Mouse (Mus musculus) heart, embryonic 14.5 days (tissue): ENCODE measurements around the gene Wdr74. TPM values are rescaled to one million over a fixed set of nuclear protein-coding genes. Genes with fewer than 3 reads are reported as not detected.

ENCODE experiments used
- ATAC-seq: fragments of 200-750 bp; cut with Nextera tagmentation; 2 replicates; pipeline ENCODE4 v1.8.0; 2017; ENCODE audit warnings: low read depth, moderate TSS enrichment; ENCODE audit not compliant: insufficient number of reproducible peaks, insufficient read depth, low FRiP score
- H3K27ac ChIP-seq, 2 experiments: fragments of 200-500 bp in 1 of 2; fragments of 300-500 bp in 1 of 2; sonication (generic) in 1 of 2; replicated peaks in 1 of 2; 2 replicates each; pipeline ENCODE4 v1.5.1; 2012 to 2014; ENCODE audit warnings: low read depth in 2 of 2, low read length in 2 of 2, control low read depth in 1 of 2, mild to moderate bottlenecking in 1 of 2, mixed read lengths in 1 of 2; ENCODE audit not compliant: control insufficient read depth in 1 of 2, insufficient read depth in 1 of 2
- H3K27me3 ChIP-seq: fragments of 300-500 bp; sonication (generic); 2 replicates; pipeline ENCODE4 v1.6.1; 2014; ENCODE audit warnings: mild to moderate bottlenecking, low read length, control low read depth; ENCODE audit not compliant: control insufficient read depth, insufficient read depth
- H3K36me3 ChIP-seq: fragments of 300-500 bp; sonication (generic); 2 replicates; pipeline ENCODE4 v1.6.1; 2014; ENCODE audit warnings: mild to moderate bottlenecking, control low read depth, low read length, mixed read lengths; ENCODE audit not compliant: control insufficient read depth, insufficient read depth
- H3K4me1 ChIP-seq, 2 experiments: fragments of 200-500 bp in 1 of 2; fragments of 300-500 bp in 1 of 2; sonication (generic) in 1 of 2; 2 replicates each; pipeline ENCODE4 v1.6.1; 2012 to 2014; ENCODE audit warnings: low read length in 2 of 2, control low read depth in 1 of 2, mixed read lengths in 1 of 2; ENCODE audit not compliant: control insufficient read depth in 2 of 2, insufficient read depth in 2 of 2
- H3K4me2 ChIP-seq: fragments of 300-500 bp; sonication (generic); 2 replicates; pipeline ENCODE4 v1.6.1; 2014; ENCODE audit warnings: mild to moderate bottlenecking, low read length
- H3K4me3 ChIP-seq, 2 experiments: fragments of 200-500 bp in 1 of 2; fragments of 300-500 bp in 1 of 2; sonication (generic) in 1 of 2; 2 replicates each; pipeline ENCODE4 v1.5.1; 2012 to 2014; ENCODE audit warnings: low read length in 2 of 2, mild to moderate bottlenecking in 2 of 2, control low read depth in 1 of 2, low read depth in 1 of 2, moderate library complexity in 1 of 2; ENCODE audit not compliant: control insufficient read depth in 1 of 2, insufficient read depth in 1 of 2
- H3K9ac ChIP-seq: fragments of 300-500 bp; sonication (generic); 2 replicates; pipeline ENCODE4 v1.6.1; 2014; ENCODE audit warnings: mild to moderate bottlenecking, low read length
- H3K9me3 ChIP-seq: fragments of 300-500 bp; sonication (generic); 2 replicates; pipeline ENCODE4 v1.6.1; 2016; ENCODE audit warnings: low read length, control low read depth; ENCODE audit not compliant: control insufficient read depth
- WGBS: fragments of 180-500 bp; shearing (Covaris S2); extraction: QIAGEN DNeasy Blood & Tissue Kit; methylation state at CpG from one replicate; pipeline ENCODE4 v1.1.7; 2014; 5-methylcytosine and 5-hydroxymethylcytosine counted together
- polyA plus RNA-seq: library from polyadenylated mRNA; unstranded; fragments of >200 nt; fragmentation: Nextera tagmentation; extraction: Ambion mirVana; gene quantifications from 2 replicates; pipeline ENCODE4 v1.2.1, GENCODE M21; 2014

Gene Wdr74
- polyA plus RNA-seq, result 49.7 and 50.5 TPM in 2 replicates

GRCm38 (mm10) chr19:8735389-8736159 lies at the start of gene Wdr74:
Wdr74 (plus strand) TSS chr19:8735827.
- Histone ChIP-seq H3K4me2 (peak within 1 kb of the TSS; percentile 95), H3K4me3 (peak within 1 kb of the TSS; percentile 65 to 93), H3K9me3 (no peaks in the 10 kb centered on the region), H3K36me3 (peaks cover 32% of the 10 kb centered on the region), H3K9ac (peak within 1 kb of the TSS; percentile 87), H3K4me1 (peaks cover 1 to 11% of the 10 kb centered on the region in 2 experiments; a peak in 3 of 4 replicates), H3K27me3 (no peaks in the 10 kb centered on the region), H3K27ac (peak within 1 kb of the TSS; percentile 42 to 76)
- WGBS, result 1% methylated on average over 32 of the region's 32 CpGs
- peak; percentile 84 for ATAC-seq

- Histone ChIP-seq H3K36me3 (no peaks in the 10 kb centered on the region), H3K9me3 (no peaks in the 10 kb centered on the region), H3K27ac (no peak overlapping the region), H3K9ac (no peak overlapping the region), H3K4me2 (no peak overlapping the region), H3K4me3 (no peak overlapping the region), H3K27me3 (no peaks in the 10 kb centered on the region), H3K4me1 (no peaks in the 10 kb centered on the region)
- no peak for ATAC-seq
- 56% methylated on average over 9 of the region's 9 CpGs for WGBS
These were observed 43.6 kb upstream of the Wdr74 start for GRCm38 (mm10) chr19:8691871-8692539.

- H3K4me2 ChIP-seq, result no peak overlapping the region
- H3K36me3 ChIP-seq, result no peaks in the 10 kb centered on the region
- no peak overlapping the region for H3K27ac ChIP-seq
- H3K27me3 ChIP-seq, result no peaks in the 10 kb centered on the region
- no peaks in the 10 kb centered on the region for H3K4me1 ChIP-seq
- ATAC-seq, result no peak
- H3K4me3 ChIP-seq, result no peak overlapping the region
- no peak overlapping the region for H3K9ac ChIP-seq
- 73% methylated on average over 5 of the region's 5 CpGs for WGBS
- no peaks in the 10 kb centered on the region for H3K9me3 ChIP-seq
These were observed 42.9 kb upstream of the Wdr74 start for GRCm38 (mm10) chr19:8692740-8693139.

- no peaks in the 10 kb centered on the region for H3K27me3 ChIP-seq
- no peak overlapping the region for H3K4me2 ChIP-seq
- no peaks in the 10 kb centered on the region for H3K4me1 ChIP-seq
- H3K27ac ChIP-seq, result no peak overlapping the region
- no peaks in the 10 kb centered on the region for H3K9me3 ChIP-seq
- 38% methylated on average over 6 of the region's 6 CpGs for WGBS
- H3K4me3 ChIP-seq, result no peak overlapping the region
- H3K9ac ChIP-seq, result no peak overlapping the region
- ATAC-seq, result 0 out of 2 replicates have a peak, but pooled peaks have one; percentile 45
- no peaks in the 10 kb centered on the region for H3K36me3 ChIP-seq
These were observed 40.3 kb upstream of the Wdr74 start for GRCm38 (mm10) chr19:8695330-8695729.

- Histone ChIP-seq H3K4me3 (no peak overlapping the region), H3K4me2 (no peak overlapping the region), H3K27ac (no peak overlapping the region), H3K4me1 (no peaks in the 10 kb centered on the region), H3K9me3 (no peaks in the 10 kb centered on the region), H3K36me3 (no peaks in the 10 kb centered on the region), H3K9ac (no peak overlapping the region), H3K27me3 (no peaks in the 10 kb centered on the region)
- no peak for ATAC-seq
- WGBS, result 73% methylated on average over 9 of the region's 9 CpGs
These were observed 36.0 kb upstream of the Wdr74 start for GRCm38 (mm10) chr19:8699652-8700051.

GRCm38 (mm10) chr19:8702458-8702857 lies 33.2 kb upstream of the Wdr74 start:
- H3K27ac ChIP-seq, result no peak overlapping the region
- H3K4me1 ChIP-seq, result no peaks in the 10 kb centered on the region
- H3K36me3 ChIP-seq, result peaks cover 13% of the 10 kb centered on the region
- no peak for ATAC-seq
- H3K27me3 ChIP-seq, result no peaks in the 10 kb centered on the region
- WGBS, result 57% methylated on average over 3 of the region's 3 CpGs
- H3K4me3 ChIP-seq, result no peak overlapping the region
- no peak overlapping the region for H3K9ac ChIP-seq
- H3K4me2 ChIP-seq, result no peak overlapping the region
- H3K9me3 ChIP-seq, result no peaks in the 10 kb centered on the region

- no peak for ATAC-seq
- 58% methylated on average over 4 of the region's 4 CpGs for WGBS
These were observed 32.1 kb upstream of the Wdr74 start for GRCm38 (mm10) chr19:8703571-8703970.

More at GRCm38 (mm10) chr19:8703571-8703970, 32.1 kb upstream of the Wdr74 start:
- Histone ChIP-seq H3K4me3 (no peak overlapping the region), H3K27ac (no peak overlapping the region), H3K4me1 (no peaks in the 10 kb centered on the region), H3K9ac (no peak overlapping the region), H3K27me3 (no peaks in the 10 kb centered on the region), H3K36me3 (peaks cover 24% of the 10 kb centered on the region), H3K4me2 (no peak overlapping the region), H3K9me3 (no peaks in the 10 kb centered on the region)
